Mouse (Mus musculus) stomach, embryonic 14.5 days (tissue): ENCODE results near the gene Mecom. TPM values are rescaled to one million over a fixed set of nuclear protein-coding genes. Genes with fewer than 3 reads are reported as not detected.

ENCODE experiments used
- ATAC-seq: fragments of 200-750 bp; cut with Nextera tagmentation; 2 replicates; pipeline ENCODE4 v1.8.0; 2017; ENCODE audit warnings: low read depth, moderate TSS enrichment; ENCODE audit not compliant: insufficient number of reproducible peaks, insufficient read depth, low FRiP score
- H3K27ac ChIP-seq: fragments of 300-500 bp; sonication (generic); 2 replicates; pipeline ENCODE4 v1.5.1; 2014; ENCODE audit warnings: mild to moderate bottlenecking, low read length, moderate library complexity, mixed read lengths
- H3K27me3 ChIP-seq: fragments of 300-500 bp; sonication (generic); 2 replicates; pipeline ENCODE4 v1.6.1; 2014; ENCODE audit warnings: low read length, control low read depth, mixed read lengths; ENCODE audit not compliant: control insufficient read depth, insufficient read depth
- H3K36me3 ChIP-seq: fragments of 300-500 bp; sonication (generic); 2 replicates; pipeline ENCODE4 v1.6.1; 2014; ENCODE audit warnings: mild to moderate bottlenecking, control low read depth, low read length, moderate library complexity, mixed read lengths; ENCODE audit not compliant: control insufficient read depth, insufficient read depth
- H3K4me1 ChIP-seq: fragments of 300-500 bp; sonication (generic); 2 replicates; pipeline ENCODE4 v1.6.1; 2014; ENCODE audit warnings: low read length, control low read depth, mixed read lengths; ENCODE audit not compliant: control insufficient read depth, insufficient read depth
- H3K4me2 ChIP-seq: fragments of 300-500 bp; sonication (generic); replicated peaks from 2 replicates; pipeline ENCODE4 v1.6.1; 2014; ENCODE audit warnings: low read depth, low read length, control low read depth
- H3K4me3 ChIP-seq: fragments of 300-500 bp; sonication (generic); 2 replicates; pipeline ENCODE4 v1.5.1; 2014; ENCODE audit warnings: low read depth, low read length, control low read depth
- H3K9ac ChIP-seq: fragments of 300-500 bp; sonication (generic); replicated peaks from 2 replicates; pipeline ENCODE4 v1.6.1; 2014; ENCODE audit warnings: low read depth, mild to moderate bottlenecking, control low read depth, low read length, moderate library complexity, mixed read lengths
- H3K9me3 ChIP-seq: fragments of 300-500 bp; sonication (generic); 2 replicates; pipeline ENCODE4 v1.6.1; 2016; ENCODE audit warnings: low read depth, low read length, control low read depth; ENCODE audit not compliant: control insufficient read depth
- WGBS: fragments of 180-500 bp; shearing (Covaris S2); extraction: QIAGEN DNeasy Blood & Tissue Kit; methylation state at CpG from one replicate; pipeline ENCODE4 v1.1.7; 2014; 5-methylcytosine and 5-hydroxymethylcytosine counted together
- polyA plus RNA-seq: library from polyadenylated mRNA; unstranded; fragments of >200 nt; fragmentation: Nextera tagmentation; extraction: Ambion mirVana; gene quantifications from 2 replicates; pipeline ENCODE4 v1.2.1, GENCODE M21; 2014

Gene Mecom
- polyA plus RNA-seq, 1 experiment from 2014 or later, result 101 TPM

DNA sequence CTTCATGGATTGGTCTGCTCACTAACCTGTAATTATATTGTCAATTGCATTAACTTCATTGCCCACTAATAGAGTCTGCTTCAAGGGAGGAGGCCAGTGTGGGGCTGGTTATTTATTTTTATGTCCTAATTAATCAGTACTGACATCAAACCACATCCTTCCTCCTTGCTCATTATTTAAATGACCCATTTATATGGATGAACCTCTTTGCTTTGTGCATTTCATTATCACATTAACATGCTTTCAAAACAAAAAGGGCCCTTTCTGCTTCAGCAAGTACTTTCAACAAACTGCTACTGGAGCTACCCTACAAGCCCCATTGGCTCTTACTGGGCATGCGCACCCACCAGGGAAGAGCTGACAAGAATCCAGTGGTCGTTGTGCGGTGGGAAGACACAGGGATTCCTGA, 393.9 kb downstream of the Mecom start:
- no peaks in the 10 kb centered on the region for H3K27me3 ChIP-seq
- no peaks in the 10 kb centered on the region for H3K36me3 ChIP-seq
- ATAC-seq, result no peak
- H3K9ac ChIP-seq, result no peak overlapping the region
- no peak overlapping the region for H3K4me2 ChIP-seq
- H3K9me3 ChIP-seq, result no peaks in the 10 kb centered on the region
- WGBS, result 83% methylated on average over 3 of the region's 3 CpGs
- H3K27ac ChIP-seq, result no peak overlapping the region
- no peak overlapping the region for H3K4me3 ChIP-seq
- H3K4me1 ChIP-seq, result no peaks in the 10 kb centered on the region

GRCm38 (mm10) chr3:30150071-30150470, 397.7 kb downstream of the Mecom start:
- 89% methylated on average over 4 of the region's 4 CpGs for WGBS
- no peak overlapping the region for H3K4me2 ChIP-seq
- no peak overlapping the region for H3K9ac ChIP-seq

GRCm38 (mm10) chr3:30148378-30149079, 399.3 kb downstream of the Mecom start:
- Histone ChIP-seq H3K4me3 (no peak overlapping the region), H3K9me3 (no peaks in the 10 kb centered on the region), H3K27ac (peak overlapping the region; percentile 21; the same call in 1 of the 2 replicates), H3K36me3 (no peaks in the 10 kb centered on the region), H3K4me1 (peaks cover 12% of the 10 kb centered on the region), H3K4me2 (no peak overlapping the region), H3K9ac (no peak overlapping the region), H3K27me3 (no peaks in the 10 kb centered on the region)
- 71% methylated on average over 8 of the region's 8 CpGs for WGBS
- peak; percentile 90 for ATAC-seq

More at GRCm38 (mm10) chr3:30150071-30150470, 397.7 kb downstream of the Mecom start:
- Histone ChIP-seq H3K36me3 (no peaks in the 10 kb centered on the region), H3K9me3 (no peaks in the 10 kb centered on the region), H3K4me1 (no peaks in the 10 kb centered on the region), H3K4me3 (no peak overlapping the region), H3K27ac (0 out of 2 replicates have a peak overlapping the region, but pooled peaks have one; percentile 21), H3K27me3 (no peaks in the 10 kb centered on the region)
- no peak for ATAC-seq

- peak overlapping the region; percentile 11; the same call in 1 of the 2 replicates for H3K27ac ChIP-seq
- H3K9ac ChIP-seq, result no peak overlapping the region
- no peak overlapping the region for H3K4me3 ChIP-seq
- WGBS, result 80% methylated on average over 5 of the region's 5 CpGs
- ATAC-seq, result no peak
- H3K27me3 ChIP-seq, result no peaks in the 10 kb centered on the region
- no peak overlapping the region for H3K4me2 ChIP-seq
- H3K9me3 ChIP-seq, result no peaks in the 10 kb centered on the region
- H3K36me3 ChIP-seq, result no peaks in the 10 kb centered on the region
- H3K4me1 ChIP-seq, result peaks cover 17% of the 10 kb centered on the region
Measured at GRCm38 (mm10) chr3:30145051-30145450, 402.8 kb downstream of the Mecom start.

- Histone ChIP-seq H3K27me3 (no peaks in the 10 kb centered on the region), H3K4me2 (0 out of 2 replicates have a peak overlapping the region, but pooled peaks have one; percentile 11), H3K4me3 (no peak overlapping the region), H3K27ac (no peak overlapping the region; the same call in 1 of the 2 replicates), H3K9ac (no peak overlapping the region), H3K4me1 (peaks cover 17% of the 10 kb centered on the region), H3K9me3 (no peaks in the 10 kb centered on the region), H3K36me3 (no peaks in the 10 kb centered on the region)
- no peak for ATAC-seq
- 21% methylated on average over 11 of the region's 11 CpGs for WGBS
Measured at GRCm38 (mm10) chr3:30143961-30144411, 403.8 kb downstream of the Mecom start.

GRCm38 (mm10) chr3:30143440-30143839, 404.4 kb downstream of the Mecom start:
- Histone ChIP-seq H3K9ac (no peak overlapping the region), H3K36me3 (no peaks in the 10 kb centered on the region), H3K27ac (no peak overlapping the region), H3K9me3 (no peaks in the 10 kb centered on the region), H3K4me1 (peaks cover 19% of the 10 kb centered on the region), H3K4me2 (no peak overlapping the region), H3K27me3 (no peaks in the 10 kb centered on the region), H3K4me3 (no peak overlapping the region)
- ATAC-seq, result no peak
- whole genome bisulfite sequencing, result 80% methylated on average over 2 of the region's 2 CpGs

DNA sequence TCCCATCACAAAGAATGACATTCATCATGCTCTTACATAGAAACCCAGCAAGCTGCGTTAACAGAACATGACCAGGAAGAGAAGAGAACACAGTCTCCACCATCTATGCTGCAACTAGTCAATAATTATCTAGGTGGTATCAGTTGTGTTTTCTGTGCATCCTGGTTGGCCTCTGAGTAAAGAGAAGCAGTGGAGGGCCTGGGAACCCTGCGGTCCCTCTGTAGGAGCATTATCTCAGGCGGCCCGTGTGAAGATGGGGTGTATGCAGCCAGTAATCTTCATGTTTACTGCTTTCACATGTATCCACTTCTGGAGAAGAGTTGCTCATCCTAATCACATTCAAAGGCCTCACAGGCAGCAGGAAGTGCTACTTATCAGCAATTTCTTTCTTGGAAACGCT, 407.5 kb downstream of the Mecom start:
- H3K36me3 ChIP-seq, result no peaks in the 10 kb centered on the region
- no peak for ATAC-seq
- WGBS, result 62% methylated on average over 5 of the region's 5 CpGs
- H3K9me3 ChIP-seq, result no peaks in the 10 kb centered on the region
- peaks cover 19% of the 10 kb centered on the region for H3K4me1 ChIP-seq
- H3K4me3 ChIP-seq, result no peak overlapping the region
- no peaks in the 10 kb centered on the region for H3K27me3 ChIP-seq
- H3K9ac ChIP-seq, result no peak overlapping the region
- no peak overlapping the region for H3K4me2 ChIP-seq
- H3K27ac ChIP-seq, result no peak overlapping the region

DNA sequence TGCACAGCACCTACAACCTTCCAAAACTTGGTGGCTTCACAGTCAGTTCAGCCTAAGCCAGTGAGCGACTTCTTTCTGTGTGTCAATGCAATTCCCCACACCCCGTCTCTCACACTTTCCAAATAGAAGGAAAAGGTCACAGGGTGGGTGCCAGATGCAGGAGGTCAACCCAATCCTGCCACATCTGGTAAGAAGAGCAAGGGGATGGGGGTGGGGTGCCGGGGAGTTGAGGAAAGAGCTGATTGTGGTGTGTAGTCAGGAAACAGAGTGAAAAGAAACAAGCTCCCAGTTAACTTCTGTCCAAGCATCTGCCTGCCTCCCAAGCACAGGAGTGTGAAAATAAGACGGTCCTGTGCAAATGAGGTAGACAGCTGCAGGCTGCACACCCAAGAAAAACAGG, 408.1 kb downstream of the Mecom start:
- Histone ChIP-seq H3K4me3 (no peak overlapping the region), H3K27me3 (no peaks in the 10 kb centered on the region), H3K36me3 (no peaks in the 10 kb centered on the region), H3K4me1 (peaks cover 19% of the 10 kb centered on the region), H3K9ac (no peak overlapping the region), H3K27ac (no peak overlapping the region), H3K9me3 (no peaks in the 10 kb centered on the region), H3K4me2 (no peak overlapping the region)
- WGBS, result 67% methylated on average over 4 of the region's 4 CpGs
- ATAC-seq, result no peak
